Mouse (Mus musculus) forebrain, embryonic 11.5 days (tissue): Measurements from ENCODE around the gene Dscam. TPM values are rescaled to one million over a fixed set of nuclear protein-coding genes. Genes with fewer than 3 reads are reported as not detected.

Source experiments
- ATAC-seq: fragments of 200-750 bp; cut with Nextera tagmentation; replicated peaks from 2 replicates; pipeline ENCODE4 v1.8.0; 2017; ENCODE audit warnings: moderate TSS enrichment; ENCODE audit not compliant: low FRiP score
- DNase-seq: peaks from one replicate; pipeline ENCODE4 v3.0.0-alpha.2; 2017; ENCODE audit warnings: low spot score
- H3K27ac ChIP-seq: fragments of 300-500 bp; sonication (generic); 2 replicates; pipeline ENCODE4 v1.5.1; 2014; ENCODE audit warnings: low read depth, low read length
- H3K27me3 ChIP-seq: fragments of 300-500 bp; sonication (generic); 2 replicates; pipeline ENCODE4 v1.6.1; 2014; ENCODE audit warnings: mild to moderate bottlenecking, low read length, mixed read lengths; ENCODE audit not compliant: control insufficient read depth, insufficient read depth
- H3K36me3 ChIP-seq: fragments of 300-500 bp; sonication (generic); 2 replicates; pipeline ENCODE4 v1.6.1; 2014; ENCODE audit warnings: mild to moderate bottlenecking, low read length, moderate library complexity, mixed read lengths; ENCODE audit not compliant: control insufficient read depth, insufficient read depth
- H3K4me1 ChIP-seq: fragments of 300-500 bp; sonication (generic); replicated peaks from 2 replicates; pipeline ENCODE4 v1.6.1; 2014; ENCODE audit warnings: low read length, mixed read lengths; ENCODE audit not compliant: control insufficient read depth, insufficient read depth
- H3K4me2 ChIP-seq: fragments of 300-500 bp; sonication (generic); 2 replicates; pipeline ENCODE4 v1.6.1; 2014; ENCODE audit warnings: low read depth, mild to moderate bottlenecking, low read length, moderate library complexity, mixed read lengths; ENCODE audit not compliant: severe bottlenecking
- H3K4me3 ChIP-seq: fragments of 300-500 bp; sonication (generic); 2 replicates; pipeline ENCODE4 v1.5.1; 2014; ENCODE audit warnings: low read depth, low read length
- H3K9ac ChIP-seq: fragments of 300-500 bp; sonication (generic); 2 replicates; pipeline ENCODE4 v1.6.1; 2014; ENCODE audit warnings: low read length
- H3K9me3 ChIP-seq: fragments of 300-500 bp; sonication (generic); 2 replicates; pipeline ENCODE4 v1.6.1; 2016; ENCODE audit warnings: low read length, mixed read lengths; ENCODE audit not compliant: control insufficient read depth
- WGBS: fragments of 180-500 bp; shearing (Covaris S2); extraction: QIAGEN DNeasy Blood & Tissue Kit; methylation state at CpG from one replicate; pipeline ENCODE4 v1.1.7; 2014; 5-methylcytosine and 5-hydroxymethylcytosine counted together
- polyA plus RNA-seq: library from polyadenylated mRNA; unstranded; fragments of >200 nt; fragmentation: Nextera tagmentation; extraction: Ambion mirVana; gene quantifications from 2 replicates; pipeline ENCODE4 v1.2.1, GENCODE M21; 2014

The Dscam gene
- polyA plus RNA-seq, 1 experiment from 2014 or later: 0.88 TPM

GRCm38 (mm10) chr16:96691576-96691975 lies 479.0 kb downstream of the Dscam start:
- no peaks in the 10 kb centered on the region for H3K9me3 ChIP-seq
- H3K27ac ChIP-seq: no peak overlapping the region
- H3K4me1 ChIP-seq: no peaks in the 10 kb centered on the region
- H3K4me3 ChIP-seq: no peak overlapping the region
- 92% methylated on average over 6 of the region's 6 CpGs for WGBS
- no peak overlapping the region for H3K4me2 ChIP-seq
- ATAC-seq: no peak
- no peaks in the 10 kb centered on the region for H3K36me3 ChIP-seq
- no peaks in the 10 kb centered on the region for H3K27me3 ChIP-seq
- no peak for DNase-seq
- no peak overlapping the region for H3K9ac ChIP-seq

- Histone ChIP-seq H3K27me3 (no peaks in the 10 kb centered on the region), H3K36me3 (no peaks in the 10 kb centered on the region), H3K4me1 (no peaks in the 10 kb centered on the region), H3K4me2 (no peak overlapping the region), H3K27ac (no peak overlapping the region), H3K9me3 (no peaks in the 10 kb centered on the region), H3K4me3 (no peak overlapping the region), H3K9ac (no peak overlapping the region)
- ATAC-seq: no peak
- 18% methylated on average over 2 of the region's 2 CpGs for WGBS
- no peak for DNase-seq
These were observed 480.5 kb downstream of the Dscam start for GRCm38 (mm10) chr16:96690052-96690451.

- H3K9ac ChIP-seq: no peak overlapping the region
- H3K27ac ChIP-seq: no peak overlapping the region
- no peak for ATAC-seq
- H3K27me3 ChIP-seq: no peaks in the 10 kb centered on the region
- no peak overlapping the region for H3K4me3 ChIP-seq
- no peaks in the 10 kb centered on the region for H3K36me3 ChIP-seq
- H3K4me2 ChIP-seq: no peak overlapping the region
- H3K4me1 ChIP-seq: no peaks in the 10 kb centered on the region
- no peak for DNase-seq
- H3K9me3 ChIP-seq: no peaks in the 10 kb centered on the region
- WGBS: 24% methylated on average over 1 of the region's 1 CpGs
These were observed 481.1 kb downstream of the Dscam start for GRCm38 (mm10) chr16:96689419-96689818.

GRCm38 (mm10) chr16:96685065-96685464 lies 485.5 kb downstream of the Dscam start:
- WGBS: 93% methylated on average over 14 of the region's 14 CpGs
- Histone ChIP-seq H3K4me3 (no peak overlapping the region), H3K4me1 (no peaks in the 10 kb centered on the region), H3K27me3 (no peaks in the 10 kb centered on the region), H3K27ac (no peak overlapping the region), H3K4me2 (no peak overlapping the region), H3K36me3 (no peaks in the 10 kb centered on the region), H3K9me3 (no peaks in the 10 kb centered on the region), H3K9ac (no peak overlapping the region)
- no peak for DNase-seq
- no peak for ATAC-seq

- Histone ChIP-seq H3K4me1 (no peaks in the 10 kb centered on the region), H3K27ac (no peak overlapping the region), H3K9ac (no peak overlapping the region), H3K36me3 (no peaks in the 10 kb centered on the region), H3K4me3 (no peak overlapping the region), H3K9me3 (no peaks in the 10 kb centered on the region), H3K27me3 (no peaks in the 10 kb centered on the region), H3K4me2 (no peak overlapping the region)
- no peak for ATAC-seq
- peak; percentile 64 for DNase-seq
- 25% methylated on average over 4 of the region's 4 CpGs for WGBS
These were observed 486.0 kb downstream of the Dscam start for GRCm38 (mm10) chr16:96684581-96684980.

GRCm38 (mm10) chr16:96682289-96682972 lies 488.1 kb downstream of the Dscam start:
- H3K9ac ChIP-seq: no peak overlapping the region
- no peaks in the 10 kb centered on the region for H3K9me3 ChIP-seq
- H3K4me2 ChIP-seq: no peak overlapping the region
- no peaks in the 10 kb centered on the region for H3K27me3 ChIP-seq
- no peak overlapping the region for H3K27ac ChIP-seq
- DNase-seq: no peak
- ATAC-seq: no peak
- H3K4me1 ChIP-seq: no peaks in the 10 kb centered on the region
- H3K4me3 ChIP-seq: no peak overlapping the region
- H3K36me3 ChIP-seq: no peaks in the 10 kb centered on the region
- 76% methylated on average over 5 of the region's 5 CpGs for WGBS

- no peaks in the 10 kb centered on the region for H3K9me3 ChIP-seq
- no peak overlapping the region for H3K4me2 ChIP-seq
- H3K4me3 ChIP-seq: no peak overlapping the region
- no peaks in the 10 kb centered on the region for H3K36me3 ChIP-seq
- H3K4me1 ChIP-seq: no peaks in the 10 kb centered on the region
- DNase-seq (no peak), ATAC-seq (no peak)
- H3K27me3 ChIP-seq: no peaks in the 10 kb centered on the region
- H3K9ac ChIP-seq: no peak overlapping the region
- H3K27ac ChIP-seq: no peak overlapping the region
- 87% methylated on average over 8 of the region's 8 CpGs for WGBS
These were observed 490.6 kb downstream of the Dscam start for GRCm38 (mm10) chr16:96679981-96680380.

GRCm38 (mm10) chr16:96677471-96677870 lies 493.1 kb downstream of the Dscam start:
- DNase-seq (no peak), ATAC-seq (no peak)
- H3K9ac ChIP-seq: no peak overlapping the region
- no peak overlapping the region for H3K27ac ChIP-seq
- H3K4me1 ChIP-seq: no peaks in the 10 kb centered on the region
- 75% methylated on average over 2 of the region's 2 CpGs for WGBS
- no peaks in the 10 kb centered on the region for H3K9me3 ChIP-seq
- no peak overlapping the region for H3K4me2 ChIP-seq
- no peak overlapping the region for H3K4me3 ChIP-seq
- no peaks in the 10 kb centered on the region for H3K27me3 ChIP-seq
- no peaks in the 10 kb centered on the region for H3K36me3 ChIP-seq

- Histone ChIP-seq H3K9me3 (no peaks in the 10 kb centered on the region), H3K4me1 (no peaks in the 10 kb centered on the region), H3K4me3 (no peak overlapping the region), H3K4me2 (no peak overlapping the region), H3K27ac (no peak overlapping the region), H3K27me3 (no peaks in the 10 kb centered on the region), H3K9ac (no peak overlapping the region), H3K36me3 (no peaks in the 10 kb centered on the region)
- WGBS: 90% methylated on average over 1 of the region's 1 CpGs
- ATAC-seq (no peak), DNase-seq (no peak)
These were observed 493.9 kb downstream of the Dscam start for GRCm38 (mm10) chr16:96676663-96677062.
